Mouse (Mus musculus) CH12.LX (cell line): ENCODE measurements around the gene Lmtk2.

ENCODE experiments used
- BHLHE40 ChIP-seq: IDR thresholded peaks from 2 replicates; pipeline ENCODE4 v1.6.1; 2011; ENCODE audit warnings: mild to moderate bottlenecking, low read depth, low read length, improper control_type of control experiment
- CTCF ChIP-seq, 2 experiments: IDR thresholded peaks in 1 of 2; conservative IDR thresholded peaks in 1 of 2; 2 replicates each; pipeline ENCODE4 v1.5.1; 2011 to 2012; ENCODE audit warnings: low read depth in 2 of 2, low read length in 2 of 2, improper control_type of control experiment in 1 of 2, inconsistent platforms in 1 of 2, mild to moderate bottlenecking in 1 of 2, moderate library complexity in 1 of 2
- ETS1 ChIP-seq: conservative IDR thresholded peaks from 2 replicates; pipeline ENCODE4 v1.6.1; 2012; ENCODE audit warnings: low read depth, mild to moderate bottlenecking, inconsistent platforms, low read length, improper control_type of control experiment, moderate library complexity
- NRF1 ChIP-seq: IDR thresholded peaks from 2 replicates; pipeline ENCODE4 v1.6.1; 2014; ENCODE audit warnings: low read depth, mild to moderate bottlenecking, inconsistent platforms, low read length, improper control_type of control experiment, moderate library complexity
- POLR2A ChIP-seq: IDR thresholded peaks from 2 replicates; pipeline ENCODE4 v1.6.1; 2011; ENCODE audit warnings: low read depth, mild to moderate bottlenecking, improper control_type of control experiment, low read length
- TBP ChIP-seq: conservative IDR thresholded peaks from 2 replicates; pipeline ENCODE4 v1.6.1; 2011; ENCODE audit warnings: low read depth, low read length, improper control_type of control experiment
- TCF12 ChIP-seq: IDR thresholded peaks from 2 replicates; pipeline ENCODE4 v1.6.1; 2014; ENCODE audit warnings: low read depth, mild to moderate bottlenecking, inconsistent platforms, low read length, improper control_type of control experiment
- ZKSCAN1 ChIP-seq: IDR thresholded peaks from 2 replicates; pipeline ENCODE4 v1.6.1; 2012; ENCODE audit warnings: low read depth, inconsistent platforms, low read length, improper control_type of control experiment, borderline replicate concordance
- ZMIZ1 ChIP-seq: IDR thresholded peaks from 2 replicates; pipeline ENCODE4 v1.6.1; 2012; ENCODE audit warnings: low read depth, mild to moderate bottlenecking, inconsistent platforms, low read length, improper control_type of control experiment
- ZNF384 ChIP-seq: IDR thresholded peaks from 2 replicates; pipeline ENCODE4 v1.6.1; 2012; ENCODE audit warnings: low read depth, low read length, improper control_type of control experiment, inconsistent platforms

DNA sequence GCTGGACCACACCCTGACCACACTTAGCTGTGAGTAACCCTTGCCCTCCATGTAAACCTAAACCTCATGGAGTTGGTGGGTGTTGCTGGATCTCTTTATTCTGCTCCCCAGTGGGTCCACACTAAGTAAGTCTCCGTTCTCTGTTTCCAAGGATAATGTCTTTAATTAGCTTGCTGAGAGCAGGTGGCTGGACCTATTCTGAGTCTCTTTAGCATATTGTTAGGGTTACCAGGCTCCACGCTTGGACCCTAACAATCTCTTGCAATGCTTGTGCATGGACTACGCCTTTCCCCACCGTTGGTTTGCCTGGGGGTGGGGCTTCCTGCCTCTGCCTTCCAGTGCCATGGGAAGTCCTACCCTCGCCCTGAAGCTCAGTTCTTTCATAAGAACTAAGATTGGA is 36.1 kb upstream of the Lmtk2 start:
- TF ChIP-seq NRF1: no peak
- no peak for TF ChIP-seq BHLHE40
- no peak for TF ChIP-seq TCF12
- no peak for TF ChIP-seq ETS1
- no peak for TF ChIP-seq TBP
- no peak for TF ChIP-seq POLR2A
- no peak for TF ChIP-seq CTCF (conservative IDR thresholded peaks at IDR 0.05 in 1 of 2, IDR thresholded peaks at IDR 0.05 in 1 of 2; ENCODE audit: low read depth in 2 of 2, low read length in 2 of 2)
- no peak for TF ChIP-seq ZNF384
- no peak for TF ChIP-seq ZKSCAN1
- no peak for TF ChIP-seq ZMIZ1
